Mouse (Mus musculus) midbrain, embryonic 10.5 days (tissue): Measurements from ENCODE around the gene Tagln2. TPM values are rescaled to one million over a fixed set of nuclear protein-coding genes. Genes with fewer than 3 reads are reported as not detected.

Experiments used
- DNase-seq: peaks from one replicate; pipeline ENCODE4 v3.0.0-alpha.2; 2017; ENCODE audit warnings: low spot score
- H3K27ac ChIP-seq: fragments of 300-500 bp; sonication (generic); replicated peaks from 2 replicates; pipeline ENCODE4 v1.5.1; 2016; ENCODE audit warnings: mild to moderate bottlenecking
- H3K27me3 ChIP-seq: fragments of 300-500 bp; sonication (generic); 2 replicates; pipeline ENCODE4 v1.6.1; 2016; ENCODE audit warnings: low read depth, mild to moderate bottlenecking; ENCODE audit not compliant: poor library complexity, severe bottlenecking
- H3K36me3 ChIP-seq: fragments of 300-500 bp; sonication (generic); 2 replicates; pipeline ENCODE4 v1.6.1; 2016; ENCODE audit warnings: mild to moderate bottlenecking, moderate library complexity
- H3K4me1 ChIP-seq: fragments of 300-500 bp; sonication (generic); 2 replicates; pipeline ENCODE4 v1.6.1; 2016
- H3K4me3 ChIP-seq: fragments of 300-500 bp; sonication (generic); 2 replicates; pipeline ENCODE4 v1.5.1; 2016; ENCODE audit warnings: mild to moderate bottlenecking, moderate library complexity
- H3K9me3 ChIP-seq: fragments of 300-500 bp; sonication (generic); replicated peaks from 2 replicates; pipeline ENCODE4 v1.6.1; 2016; ENCODE audit warnings: mild to moderate bottlenecking
- WGBS: fragments of 180-500 bp; shearing (Covaris S2); methylation state at CpG from one replicate; pipeline ENCODE4 v1.1.7; 2016; 5-methylcytosine and 5-hydroxymethylcytosine counted together
- polyA plus RNA-seq: library from polyadenylated mRNA; unstranded; fragments of >200 nt; fragmentation: Nextera tagmentation; extraction: Ambion mirVana; gene quantifications from 2 replicates; pipeline ENCODE4 v1.2.1, GENCODE M21; 2016

The Tagln2 gene
- polyA plus RNA-seq, 1 experiment from 2014 or later, result 79.2 TPM

DNA sequence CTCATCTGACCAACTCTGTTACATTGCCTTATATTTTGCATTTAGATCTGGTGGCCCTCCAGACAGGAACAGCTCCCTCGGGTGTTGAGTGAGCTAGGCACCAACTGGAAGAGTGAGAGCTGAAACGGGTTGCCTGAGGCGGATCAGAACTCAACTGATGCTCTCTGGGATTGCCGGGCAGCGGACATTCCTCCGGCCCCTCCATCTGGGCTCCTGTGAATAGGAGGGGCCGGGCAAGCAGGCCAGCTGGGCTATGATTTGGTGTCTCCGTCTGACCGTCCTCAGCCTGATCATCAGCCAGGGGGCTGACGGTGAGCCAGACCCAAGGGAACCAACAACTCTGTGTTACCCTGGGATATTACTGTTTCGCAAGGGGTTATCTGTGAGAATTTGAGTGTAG, 15.6 kb upstream of the Tagln2 start:
- H3K27ac ChIP-seq, result peak overlapping the region; percentile 93; the same call in 1 of the 2 replicates
- DNase-seq, result peak; percentile 43

DNA sequence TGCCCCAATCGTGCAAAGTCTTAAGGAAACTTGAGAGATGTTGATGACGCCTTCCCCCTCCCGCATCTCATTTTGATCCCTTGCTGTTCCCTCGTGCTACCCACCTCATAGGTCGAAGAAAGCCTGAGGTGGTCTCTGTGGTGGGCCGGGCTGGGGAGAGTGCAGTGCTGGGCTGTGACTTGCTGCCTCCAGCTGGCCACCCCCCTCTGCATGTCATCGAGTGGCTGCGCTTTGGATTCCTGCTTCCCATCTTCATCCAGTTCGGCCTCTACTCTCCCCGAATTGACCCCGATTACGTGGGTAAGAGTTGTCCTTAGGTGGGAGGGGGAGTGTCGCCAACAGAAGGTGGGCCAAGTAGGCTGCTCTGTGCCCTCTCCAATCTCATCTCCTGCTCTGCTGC, 15.2 kb upstream of the Tagln2 start:
- H3K9me3 ChIP-seq, result no peaks in the 10 kb centered on the region
- H3K27me3 ChIP-seq, result peaks cover 16% of the 10 kb centered on the region
- DNase-seq, result no peak
- H3K4me3 ChIP-seq, result peak overlapping the region; percentile 79
- H3K27ac ChIP-seq, result peak overlapping the region; percentile 93
- 61% methylated on average over 13 of the region's 13 CpGs for WGBS
- peaks cover 45% of the 10 kb centered on the region for H3K36me3 ChIP-seq
- H3K4me1 ChIP-seq, result peaks cover 78% of the 10 kb centered on the region

More for the DNA sequence above, 15.6 kb upstream of the Tagln2 start:
- peaks cover 76% of the 10 kb centered on the region for H3K4me1 ChIP-seq
- H3K9me3 ChIP-seq, result no peaks in the 10 kb centered on the region
- 35% methylated on average over 11 of the region's 11 CpGs for WGBS
- H3K36me3 ChIP-seq, result peaks cover 40% of the 10 kb centered on the region
- peaks cover 17% of the 10 kb centered on the region for H3K27me3 ChIP-seq
- H3K4me3 ChIP-seq, result peak overlapping the region; percentile 79

DNA sequence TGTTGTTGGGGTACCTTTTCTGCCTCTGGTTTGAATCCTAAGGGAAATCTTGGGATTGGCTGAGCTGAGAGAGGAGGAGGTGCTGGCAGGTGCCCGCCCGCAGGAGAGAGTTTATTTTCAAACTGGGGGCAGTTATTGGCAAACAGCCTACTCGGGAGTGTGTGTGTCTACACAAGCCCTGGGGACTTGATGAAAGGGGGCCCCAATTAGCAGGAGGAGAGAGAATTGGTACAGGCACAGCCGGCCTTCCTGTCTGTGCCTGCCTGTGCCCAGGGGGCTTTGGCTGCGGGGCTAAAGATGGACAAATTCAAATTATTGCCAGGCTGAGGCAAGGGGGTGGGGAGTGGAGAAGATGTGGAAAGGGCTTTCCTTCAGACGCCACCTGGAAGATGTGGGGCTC, 14.0 kb upstream of the Tagln2 start:
- DNase-seq, result no peak
- WGBS, result 34% methylated on average over 6 of the region's 6 CpGs
- H3K9me3 ChIP-seq, result no peaks in the 10 kb centered on the region
- peaks cover 89% of the 10 kb centered on the region for H3K4me1 ChIP-seq
- peak overlapping the region; percentile 79 for H3K4me3 ChIP-seq
- H3K27ac ChIP-seq, result peak overlapping the region; percentile 93
- peaks cover 55% of the 10 kb centered on the region for H3K36me3 ChIP-seq
- H3K27me3 ChIP-seq, result peaks cover 5% of the 10 kb centered on the region

DNA sequence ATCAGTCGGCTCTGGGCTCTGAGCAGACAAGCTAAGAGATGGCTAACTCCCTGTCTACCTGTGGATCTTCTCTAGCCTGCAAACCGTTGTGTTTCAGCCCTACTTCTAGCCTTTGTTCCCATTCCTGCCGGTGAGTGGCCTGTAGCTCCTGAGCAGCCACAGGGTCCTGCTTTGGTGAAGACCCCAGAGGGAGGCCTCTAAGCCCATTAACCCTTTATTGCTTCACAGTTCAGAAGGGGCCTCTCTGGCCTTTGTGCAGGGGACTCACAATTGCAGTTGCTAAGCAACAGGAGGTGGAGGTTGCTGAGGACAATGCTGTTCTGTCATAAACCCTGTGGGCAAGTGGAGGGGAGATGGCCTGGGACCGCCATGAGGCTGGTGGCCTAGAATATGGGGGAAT, 13.6 kb upstream of the Tagln2 start:
- Histone ChIP-seq H3K27me3 (peaks cover under 1% of the 10 kb centered on the region), H3K9me3 (no peaks in the 10 kb centered on the region), H3K4me1 (peaks cover 85% of the 10 kb centered on the region), H3K27ac (peak overlapping the region; percentile 93), H3K36me3 (peaks cover 59% of the 10 kb centered on the region), H3K4me3 (peak overlapping the region; percentile 79)
- 16% methylated on average over 4 of the region's 4 CpGs for WGBS
- DNase-seq, result peak; percentile 80

DNA sequence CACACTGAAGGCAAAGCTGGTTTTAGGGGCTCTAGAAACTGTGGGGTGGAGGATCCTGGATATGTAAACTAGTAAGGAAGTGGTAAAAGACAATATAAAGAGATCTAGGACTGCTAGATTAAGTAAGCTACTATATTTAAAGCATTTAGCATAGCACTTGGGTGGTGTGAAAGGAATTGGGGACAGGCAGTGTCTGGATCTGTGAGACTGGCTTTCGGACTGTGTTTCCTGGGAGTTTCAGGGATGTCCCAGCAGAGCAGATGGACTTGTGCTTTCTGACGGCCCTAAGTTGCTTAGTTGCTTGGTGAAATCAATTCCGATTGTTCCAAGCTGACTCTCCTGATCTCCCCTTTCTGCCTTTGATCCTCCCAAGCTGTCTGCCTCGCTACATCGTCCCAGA, 13.2 kb upstream of the Tagln2 start:
- H3K27me3 ChIP-seq, result no peaks in the 10 kb centered on the region; the same call in 1 of the 2 replicates
- peak overlapping the region; percentile 79 for H3K4me3 ChIP-seq
- peaks cover 81% of the 10 kb centered on the region for H3K4me1 ChIP-seq
- DNase-seq, result peak; percentile 28
- WGBS, result 35% methylated on average over 5 of the region's 5 CpGs
- peak overlapping the region; percentile 93 for H3K27ac ChIP-seq
- H3K9me3 ChIP-seq, result no peaks in the 10 kb centered on the region
- peaks cover 63% of the 10 kb centered on the region for H3K36me3 ChIP-seq

DNA sequence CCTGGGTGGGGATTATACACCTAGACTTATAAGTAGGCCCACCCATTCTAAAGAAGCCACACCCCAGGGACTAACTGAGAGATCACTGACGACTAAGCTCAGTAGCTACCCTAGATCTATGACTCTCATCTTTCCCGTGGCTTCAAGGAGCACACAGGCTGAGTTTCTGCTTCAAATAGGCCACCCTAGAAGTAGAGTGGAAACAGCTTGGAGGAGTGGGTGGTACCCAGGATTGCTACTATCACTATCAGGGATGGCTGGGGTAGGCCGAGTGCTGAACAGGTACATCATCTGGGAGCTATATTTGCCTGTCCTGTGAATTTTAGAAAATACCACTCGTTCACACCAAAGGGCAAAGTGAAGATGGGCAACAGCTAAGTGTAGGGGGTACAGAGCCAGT, 12.0 kb upstream of the Tagln2 start:
- peak overlapping the region; percentile 93; the same call in 1 of the 2 replicates for H3K27ac ChIP-seq
- H3K4me3 ChIP-seq, result no peak overlapping the region
- H3K9me3 ChIP-seq, result no peaks in the 10 kb centered on the region
- H3K36me3 ChIP-seq, result peaks cover 75% of the 10 kb centered on the region
- no peaks in the 10 kb centered on the region; the same call in 1 of the 2 replicates for H3K27me3 ChIP-seq
- no peak for DNase-seq
- WGBS, result 81% methylated on average over 4 of the region's 4 CpGs
- H3K4me1 ChIP-seq, result peaks cover 74% of the 10 kb centered on the region

DNA sequence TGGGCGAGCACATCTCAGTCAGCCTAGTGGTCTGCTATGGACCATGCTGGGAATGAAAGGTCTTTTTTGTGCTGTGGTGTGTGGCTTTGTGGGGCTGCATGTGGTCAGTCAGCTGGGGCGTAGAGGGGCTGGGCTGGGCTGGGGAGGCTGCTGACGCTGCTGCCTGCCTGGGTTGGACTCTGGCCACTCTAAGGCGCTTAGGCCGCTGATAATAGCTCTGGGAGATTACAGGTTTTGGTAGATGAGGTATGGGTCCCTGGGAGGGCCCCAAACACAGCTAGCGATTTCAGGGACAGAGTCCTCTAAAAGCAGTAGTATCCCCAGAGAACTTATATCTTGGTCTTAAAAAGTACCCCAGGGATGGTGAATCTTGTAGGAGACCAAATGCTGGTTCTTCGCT, 11.0 kb upstream of the Tagln2 start:
- DNase-seq, result no peak
- H3K4me1 ChIP-seq, result peaks cover 65% of the 10 kb centered on the region
- 81% methylated on average over 7 of the region's 7 CpGs for WGBS
- H3K27me3 ChIP-seq, result no peaks in the 10 kb centered on the region; the same call in 1 of the 2 replicates
- H3K4me3 ChIP-seq, result no peak overlapping the region
- H3K36me3 ChIP-seq, result peaks cover 85% of the 10 kb centered on the region
- H3K9me3 ChIP-seq, result no peaks in the 10 kb centered on the region
- no peak overlapping the region for H3K27ac ChIP-seq

DNA sequence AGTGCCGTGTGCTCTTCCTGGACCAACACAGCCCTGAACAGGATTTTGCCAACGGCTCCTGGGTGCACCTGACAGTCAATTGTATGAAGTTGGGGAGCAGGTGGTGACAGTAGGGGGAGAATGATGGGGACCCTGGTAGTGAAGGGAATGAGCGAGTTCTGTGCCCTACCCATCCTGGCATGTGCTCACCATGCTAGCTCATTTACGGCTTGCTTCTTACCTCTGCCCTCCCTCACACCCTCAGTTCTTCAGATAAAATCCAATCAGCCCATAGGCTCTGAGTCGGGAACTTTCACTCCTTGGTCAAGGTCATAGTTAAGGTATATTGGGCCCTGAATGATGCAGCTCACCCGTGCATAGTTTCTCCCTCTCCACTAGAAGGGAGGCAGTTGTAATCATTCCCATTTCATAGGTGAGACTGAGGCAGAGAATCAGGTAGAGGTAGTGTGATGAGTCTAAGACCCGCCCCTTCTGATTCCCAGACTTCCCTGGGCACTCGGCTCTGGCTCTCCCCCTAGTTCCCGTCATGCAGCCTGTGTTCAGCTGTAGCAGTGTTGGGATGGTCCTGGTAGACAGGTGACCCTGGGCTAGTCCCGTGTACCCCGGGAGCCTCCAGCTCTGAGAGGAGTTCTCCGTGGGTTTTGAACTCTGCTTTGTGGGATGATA, 10.1 kb upstream of the Tagln2 start:
- peaks cover 56% of the 10 kb centered on the region for H3K4me1 ChIP-seq
- no peaks in the 10 kb centered on the region for H3K9me3 ChIP-seq
- peaks cover 89% of the 10 kb centered on the region for H3K36me3 ChIP-seq
- no peaks in the 10 kb centered on the region; the same call in 1 of the 2 replicates for H3K27me3 ChIP-seq
- no peak overlapping the region; the same call in 1 of the 2 replicates for H3K27ac ChIP-seq
- 59% methylated on average over 12 of the region's 12 CpGs for WGBS
- H3K4me3 ChIP-seq, result peak overlapping the region; percentile 25; the same call in 1 of the 2 replicates
- no peak for DNase-seq

DNA sequence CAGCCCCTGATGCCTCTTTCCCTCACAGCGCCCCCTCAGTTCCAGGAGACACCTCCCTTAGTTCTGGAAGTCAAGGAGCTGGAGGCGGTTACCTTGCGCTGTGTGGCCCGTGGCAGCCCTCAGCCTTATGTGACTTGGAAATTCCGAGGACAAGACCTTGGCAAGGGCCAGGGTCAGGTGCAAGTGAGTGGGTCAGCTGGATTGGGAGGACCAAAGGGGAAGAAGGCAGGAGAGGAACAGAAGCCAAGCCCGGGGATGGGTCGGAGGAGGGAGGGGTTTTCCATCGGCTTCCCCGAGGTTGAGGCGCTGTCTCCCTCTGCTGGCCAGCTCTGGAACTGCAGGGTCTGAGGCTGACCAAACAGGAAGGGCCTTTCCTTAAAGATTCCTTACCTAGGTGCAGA, 9.6 kb upstream of the Tagln2 start:
- no peaks in the 10 kb centered on the region; the same call in 1 of the 2 replicates for H3K27me3 ChIP-seq
- H3K4me3 ChIP-seq, result peak overlapping the region; percentile 25; the same call in 1 of the 2 replicates
- peaks cover 50% of the 10 kb centered on the region for H3K4me1 ChIP-seq
- H3K9me3 ChIP-seq, result no peaks in the 10 kb centered on the region
- 10% methylated on average over 10 of the region's 10 CpGs for WGBS
- H3K27ac ChIP-seq, result no peak overlapping the region; the same call in 1 of the 2 replicates
- peak; percentile 90 for DNase-seq
- peaks cover 89% of the 10 kb centered on the region for H3K36me3 ChIP-seq

DNA sequence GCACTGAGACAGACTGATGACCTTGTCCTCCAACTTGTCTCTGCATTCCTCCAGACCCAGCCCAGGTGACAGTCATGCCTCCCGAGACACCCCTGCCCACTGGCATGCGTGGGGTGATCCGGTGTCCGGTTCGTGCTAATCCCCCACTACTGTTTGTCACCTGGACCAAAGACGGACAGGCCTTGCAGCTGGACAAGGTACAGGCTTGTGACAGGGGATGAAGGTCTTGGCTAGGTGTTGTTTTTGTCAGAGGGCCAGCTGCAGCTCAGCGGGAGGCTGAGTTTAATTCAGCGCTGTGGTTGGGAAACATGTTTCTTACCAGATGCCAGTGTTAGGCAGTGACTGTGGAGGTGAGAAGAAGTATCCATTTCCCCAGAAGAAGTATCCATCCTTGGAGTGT, 7.8 kb upstream of the Tagln2 start:
- H3K4me1 ChIP-seq, result peaks cover 33% of the 10 kb centered on the region
- no peaks in the 10 kb centered on the region for H3K9me3 ChIP-seq
- peaks cover 16% of the 10 kb centered on the region for H3K27me3 ChIP-seq
- H3K36me3 ChIP-seq, result peaks cover 98% of the 10 kb centered on the region
- no peak overlapping the region for H3K4me3 ChIP-seq
- 91% methylated on average over 8 of the region's 8 CpGs for WGBS
- no peak for DNase-seq
- H3K27ac ChIP-seq, result no peak overlapping the region

DNA sequence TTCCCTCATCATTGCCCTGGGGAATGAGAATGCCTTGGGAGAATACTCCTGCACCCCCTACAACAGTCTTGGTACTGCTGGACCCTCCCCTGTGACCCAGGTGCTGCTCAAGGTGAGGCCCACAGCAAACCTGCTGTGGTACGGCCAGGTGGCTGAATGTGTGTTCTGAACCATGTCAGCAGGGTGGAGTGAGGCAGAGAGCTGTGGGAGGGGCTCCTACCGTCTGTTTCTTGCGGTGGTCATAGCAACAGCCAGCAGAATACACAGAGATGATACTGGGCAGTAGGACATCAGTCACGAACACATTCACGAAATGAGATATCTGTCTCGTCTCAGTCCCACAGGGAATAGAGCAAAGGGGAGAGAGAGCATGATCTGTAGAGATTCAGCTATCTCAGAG, 6.3 kb upstream of the Tagln2 start:
- H3K27me3 ChIP-seq, result peaks cover 31% of the 10 kb centered on the region
- no peak overlapping the region for H3K4me3 ChIP-seq
- peaks cover 18% of the 10 kb centered on the region for H3K4me1 ChIP-seq
- H3K36me3 ChIP-seq, result peaks cover 98% of the 10 kb centered on the region
- 87% methylated on average over 6 of the region's 6 CpGs for WGBS
- H3K9me3 ChIP-seq, result no peaks in the 10 kb centered on the region
- H3K27ac ChIP-seq, result no peak overlapping the region
- no peak for DNase-seq

DNA sequence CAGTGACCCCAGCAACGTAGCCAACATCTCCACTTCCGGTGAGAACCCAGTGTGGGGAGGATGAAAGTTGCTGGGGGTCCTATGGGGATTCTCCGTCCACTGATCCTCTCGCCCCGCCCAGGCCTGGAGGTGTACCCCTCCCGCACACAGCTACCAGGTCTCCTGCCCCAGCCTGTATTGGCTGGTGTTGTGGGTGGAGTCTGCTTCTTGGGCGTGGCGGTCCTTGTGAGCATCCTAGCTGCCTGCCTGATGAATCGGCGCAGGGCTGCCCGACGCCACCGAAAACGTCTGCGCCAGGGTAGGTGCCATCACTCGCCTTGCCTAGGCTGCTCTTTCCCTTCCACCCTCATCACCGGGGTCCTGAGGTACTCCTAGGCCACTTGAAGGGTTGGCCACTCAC, 3.8 kb upstream of the Tagln2 start:
- WGBS, result 83% methylated on average over 17 of the region's 17 CpGs
- Histone ChIP-seq H3K36me3 (peaks cover 82% of the 10 kb centered on the region), H3K27ac (no peak overlapping the region), H3K4me1 (peaks cover 21% of the 10 kb centered on the region), H3K27me3 (peaks cover 56% of the 10 kb centered on the region), H3K9me3 (no peaks in the 10 kb centered on the region), H3K4me3 (no peak overlapping the region)
- no peak for DNase-seq

DNA sequence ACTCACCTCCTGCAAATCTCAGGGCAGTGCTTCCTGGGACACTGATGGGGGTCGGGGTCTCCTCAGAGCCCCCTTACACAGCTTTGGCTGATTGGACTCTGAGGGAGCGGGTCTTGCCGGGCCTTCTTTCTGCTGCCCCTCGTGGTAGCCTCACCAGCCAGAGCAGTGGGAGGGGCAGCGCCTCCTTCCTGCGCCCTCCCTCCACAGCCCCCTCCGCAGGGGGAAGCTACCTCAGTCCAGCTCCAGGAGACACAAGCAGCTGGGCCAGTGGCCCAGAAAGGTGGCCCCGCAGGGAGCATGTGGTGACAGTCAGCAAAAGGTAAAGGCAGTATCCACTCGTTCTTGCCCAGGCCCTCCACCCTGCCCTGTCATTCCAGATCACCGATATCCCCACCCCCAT, 2.4 kb upstream of the Tagln2 start:
- Histone ChIP-seq H3K4me3 (no peak overlapping the region), H3K27me3 (peaks cover 70% of the 10 kb centered on the region), H3K36me3 (peaks cover 68% of the 10 kb centered on the region), H3K9me3 (no peaks in the 10 kb centered on the region), H3K4me1 (peaks cover 35% of the 10 kb centered on the region), H3K27ac (no peak overlapping the region)
- DNase-seq, result no peak
- 79% methylated on average over 10 of the region's 10 CpGs for WGBS
